Mouse (Mus musculus) splenic B cell, adult 2 months (primary cell): Measurements from ENCODE around the gene Catsper1.
"Not testable (repeated sequence)": the region's sequence is repeated elsewhere in the genome, so short reads cannot be mapped to it uniquely, and the experiment has no call there.

Source experiments
- DNase-seq: peaks from one replicate; pipeline ENCODE4 v3.0.0-alpha.2; 2011; ENCODE audit warnings: low read depth, low spot score
- H3K27me3 ChIP-seq: 2 replicates; pipeline ENCODE4 v1.6.1; 2012; ENCODE audit warnings: mild to moderate bottlenecking, low read length, moderate library complexity, mixed read lengths; ENCODE audit not compliant: control insufficient read depth, poor library complexity, insufficient read depth, severe bottlenecking
- H3K36me3 ChIP-seq: 2 replicates; pipeline ENCODE4 v1.6.1; 2012; ENCODE audit warnings: mild to moderate bottlenecking, low read length, moderate library complexity, mixed read lengths; ENCODE audit not compliant: control insufficient read depth, poor library complexity, insufficient read depth, severe bottlenecking

Gene Catsper1

GRCm38 (mm10) chr19:5337975-5338374 lies 2.4 kb downstream of the Catsper1 start:
- Histone ChIP-seq H3K27me3 (no peaks in the 10 kb centered on the region), H3K36me3 (no peaks in the 10 kb centered on the region)
- peak; percentile 86 for DNase-seq

DNA sequence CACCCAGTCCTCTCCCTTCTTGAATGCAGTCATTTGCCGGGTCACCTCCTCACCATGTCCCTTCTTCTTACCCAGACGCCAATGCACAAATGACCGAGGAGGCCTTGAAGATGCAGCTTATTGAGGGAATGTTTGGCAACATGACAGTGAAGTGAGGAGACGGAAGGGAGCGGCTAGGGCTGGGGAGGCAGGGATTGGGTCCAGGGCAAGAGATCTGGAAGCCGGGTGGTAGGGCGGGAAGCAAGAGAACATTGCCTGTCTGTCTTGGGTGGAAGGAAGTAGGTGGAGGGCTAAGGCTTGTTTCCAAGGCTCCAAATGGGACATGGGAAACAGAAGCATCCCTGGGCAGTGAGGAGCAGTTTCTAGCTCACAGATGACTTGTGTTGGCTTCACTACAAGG lies 5.8 kb downstream of the Catsper1 start:
- no peak for DNase-seq
- H3K36me3 ChIP-seq: no peaks in the 10 kb centered on the region
- no peaks in the 10 kb centered on the region for H3K27me3 ChIP-seq

- Histone ChIP-seq H3K27me3 (no peaks in the 10 kb centered on the region; the same call in 1 of the 2 replicates), H3K36me3 (no peaks in the 10 kb centered on the region)
- DNase-seq: no peak
Observed at GRCm38 (mm10) chr19:5345297-5346131, 10.0 kb downstream of the Catsper1 start.

DNA sequence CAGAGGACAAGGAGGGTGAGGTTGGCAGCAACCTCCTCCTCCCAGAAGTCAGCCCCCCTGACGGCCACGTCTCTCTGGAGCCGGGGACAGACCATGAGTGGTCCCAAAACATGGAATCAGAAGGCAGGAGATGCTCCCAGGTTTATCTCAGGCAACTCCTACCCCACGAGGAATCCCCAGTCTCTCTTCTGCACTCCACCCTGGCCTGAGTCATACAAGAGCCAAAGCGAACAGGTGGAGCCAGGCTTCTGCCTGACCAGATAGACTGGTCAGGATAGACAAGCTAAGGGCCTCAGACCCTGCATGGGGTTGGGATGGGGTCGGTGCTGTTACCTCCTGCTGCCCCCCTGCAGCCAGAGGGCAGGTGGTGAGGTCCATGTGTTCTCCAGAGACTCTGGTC lies 12.5 kb downstream of the Catsper1 start:
- Histone ChIP-seq H3K36me3 (no peaks in the 10 kb centered on the region), H3K27me3 (no peaks in the 10 kb centered on the region; the same call in 1 of the 2 replicates)
- no peak for DNase-seq

- DNase-seq: peak; percentile 57
- Histone ChIP-seq H3K36me3 (no peaks in the 10 kb centered on the region), H3K27me3 (no peaks in the 10 kb centered on the region; the same call in 1 of the 2 replicates)
Observed at GRCm38 (mm10) chr19:5348526-5349501, 13.3 kb downstream of the Catsper1 start.

- H3K36me3 ChIP-seq, DNase-seq, H3K27me3 ChIP-seq: not testable (repeated sequence)
Observed at GRCm38 (mm10) chr19:5349502-5349873, 13.9 kb downstream of the Catsper1 start, which contains the start of gene Cst6. Gene Cst6 (minus strand): TSS chr19:5349574.

DNA sequence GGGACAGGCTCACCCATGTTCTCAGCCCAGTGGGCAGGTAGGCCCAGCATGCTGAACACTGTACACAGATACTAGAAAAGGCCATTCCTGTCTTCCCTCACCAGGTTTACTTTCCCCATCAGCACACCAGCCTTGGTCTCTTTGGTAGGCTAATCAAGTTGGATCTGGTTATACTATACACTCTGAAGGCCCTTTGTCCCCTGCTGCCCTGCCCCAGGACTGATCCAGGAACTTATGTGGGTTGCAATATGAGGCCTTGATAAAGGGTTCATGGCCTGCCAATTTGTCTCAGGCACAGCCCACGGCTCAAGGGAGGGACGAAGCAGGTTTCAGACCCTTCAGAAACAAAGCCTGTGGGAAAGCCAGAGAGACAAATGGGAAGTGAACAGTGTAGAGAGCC lies 18.1 kb downstream of the Catsper1 start:
- H3K36me3 ChIP-seq: no peaks in the 10 kb centered on the region
- H3K27me3 ChIP-seq: no peaks in the 10 kb centered on the region
- DNase-seq: no peak

GRCm38 (mm10) chr19:5356080-5356479 lies 20.5 kb downstream of the Catsper1 start:
- Histone ChIP-seq H3K27me3 (no peaks in the 10 kb centered on the region), H3K36me3 (no peaks in the 10 kb centered on the region)
- no peak for DNase-seq

DNA sequence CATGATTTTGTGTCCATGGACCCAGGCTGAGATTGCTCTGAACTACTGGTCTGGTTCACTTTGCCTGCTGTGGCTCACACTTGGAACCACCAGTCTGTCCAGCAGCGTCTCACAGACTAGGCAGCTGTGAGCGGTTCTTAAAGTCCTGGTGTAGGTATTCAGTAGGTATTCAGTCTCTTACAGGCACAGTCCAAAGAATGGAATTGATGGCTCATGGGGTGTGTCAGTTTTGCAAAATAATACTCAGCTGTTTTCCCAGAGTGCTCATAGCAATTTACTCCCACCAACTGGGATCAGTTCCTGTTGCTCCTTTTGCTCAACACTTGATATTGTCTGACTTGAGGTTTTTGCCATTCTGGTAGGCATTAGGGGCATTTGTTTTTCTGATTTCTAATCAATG lies 26.6 kb downstream of the Catsper1 start:
- DNase-seq: no peak
- Histone ChIP-seq H3K27me3 (no peaks in the 10 kb centered on the region), H3K36me3 (no peaks in the 10 kb centered on the region; the same call in 1 of the 2 replicates)

DNA sequence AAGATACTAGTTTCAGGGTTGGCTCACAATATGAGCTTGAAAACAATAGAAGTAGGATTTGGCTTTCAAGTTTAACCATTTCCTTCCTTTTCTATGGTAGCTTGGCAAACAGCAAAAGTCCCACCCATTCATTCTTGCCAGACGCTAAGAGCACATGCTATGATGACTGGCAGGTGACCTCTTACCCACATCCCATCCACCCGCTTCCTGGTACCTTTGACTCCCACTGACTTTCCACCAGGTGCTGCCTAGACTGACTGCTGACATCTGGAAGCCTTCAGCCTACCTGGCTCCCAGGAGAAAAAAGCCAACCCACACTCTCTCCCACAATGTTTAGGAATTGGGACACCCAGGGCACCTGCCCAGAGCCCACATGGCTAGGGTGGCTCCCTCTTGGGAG lies 28.6 kb downstream of the Catsper1 start:
- H3K27me3 ChIP-seq: no peaks in the 10 kb centered on the region

DNA sequence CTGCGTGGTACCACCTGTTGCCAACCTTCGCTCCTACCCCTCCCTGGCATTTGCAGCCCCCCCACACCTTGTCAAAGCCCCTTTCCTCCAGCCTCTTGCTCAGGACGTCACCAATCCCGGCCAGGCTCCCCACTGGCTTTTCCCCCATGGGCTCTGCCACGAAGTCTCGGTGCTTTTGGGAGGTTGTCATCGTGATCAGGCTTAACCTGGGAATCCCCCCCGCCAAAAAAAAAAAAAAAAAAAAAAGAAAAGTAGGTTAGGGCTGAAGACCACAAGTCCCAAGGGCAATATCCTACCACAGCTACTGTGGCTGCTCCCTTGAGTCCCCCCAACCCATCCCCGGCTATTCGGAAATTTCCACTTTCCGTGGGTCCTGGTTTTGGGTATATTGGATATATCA lies 30.2 kb downstream of the Catsper1 start:
- H3K36me3 ChIP-seq: peaks cover 4% of the 10 kb centered on the region
- no peak for DNase-seq
- no peaks in the 10 kb centered on the region for H3K27me3 ChIP-seq

More for the DNA sequence above, 28.6 kb downstream of the Catsper1 start:
- DNase-seq: no peak
- H3K36me3 ChIP-seq: peaks cover 2% of the 10 kb centered on the region; the same call in 1 of the 2 replicates

DNA sequence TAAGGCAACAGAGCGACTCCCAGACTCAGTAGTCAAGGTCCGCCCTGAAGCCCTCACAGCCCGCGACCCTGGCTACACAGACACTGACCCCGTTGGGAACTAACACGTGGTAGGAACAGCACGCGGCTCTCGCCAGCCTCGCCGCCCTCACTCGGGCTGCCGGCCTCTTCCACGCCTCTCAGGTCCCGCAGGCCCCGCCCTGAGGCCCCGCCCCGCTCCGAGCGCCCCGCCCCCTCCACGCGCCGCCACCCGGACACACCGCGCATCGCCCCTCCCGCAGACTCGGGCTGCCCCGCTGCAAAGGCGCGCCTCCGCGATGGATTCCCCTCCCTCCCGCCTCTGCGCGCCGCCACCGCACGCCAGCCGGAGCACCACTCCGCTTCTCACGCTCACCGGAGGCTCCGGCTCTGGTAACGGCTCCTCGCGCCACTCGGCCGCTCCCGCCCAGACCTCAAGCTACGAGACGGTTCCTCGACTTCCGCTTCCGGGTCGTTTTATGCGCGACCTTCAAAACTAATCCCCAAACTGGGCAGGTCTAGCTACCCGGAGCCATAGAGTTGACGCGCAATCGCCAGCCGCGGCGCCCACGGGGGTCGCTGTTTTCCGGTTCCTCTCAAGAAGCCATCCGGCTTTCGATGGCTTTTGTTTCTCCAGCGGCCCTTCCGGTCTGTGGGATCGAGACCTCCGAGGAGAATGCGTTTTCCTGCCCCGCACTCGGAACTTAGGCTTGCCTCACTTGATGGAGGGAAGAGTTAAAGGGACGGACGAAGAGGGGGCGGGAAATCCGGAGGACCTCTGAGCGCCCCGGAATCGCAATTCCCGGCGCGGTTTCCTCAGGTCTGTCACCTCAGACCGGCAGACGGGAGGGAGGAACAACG lies 30.9 kb downstream of the Catsper1 start, which contains the start of gene Eif1ad:
TSS of gene Eif1ad (plus strand) at position 567 of the 878 bp plus-strand sequence.
- DNase-seq: peak; percentile 97
- Histone ChIP-seq H3K27me3 (no peaks in the 10 kb centered on the region), H3K36me3 (peaks cover 6% of the 10 kb centered on the region)

GRCm38 (mm10) chr19:5367053-5367359 lies 31.5 kb downstream of the Catsper1 start, which contains the start of gene Banf1:
Gene Banf1 (minus strand): TSS chr19:5367168.
- peaks cover 7% of the 10 kb centered on the region for H3K36me3 ChIP-seq
- DNase-seq: no peak
- no peaks in the 10 kb centered on the region for H3K27me3 ChIP-seq

GRCm38 (mm10) chr19:5367455-5367854 lies 31.9 kb downstream of the Catsper1 start:
- Histone ChIP-seq H3K27me3 (no peaks in the 10 kb centered on the region), H3K36me3 (peaks cover 8% of the 10 kb centered on the region)
- DNase-seq: peak; percentile 62
